Mouse (Mus musculus): ENCODE results near the gene Actn4. TPM values are rescaled to one million over a fixed set of nuclear protein-coding genes. Genes with fewer than 3 reads are reported as not detected.
A peak's percentile ranks its signal among the peaks of the same experiment; 100 is the strongest.

Actn4 gene
- polyA plus RNA-seq, 1 experiment: 314 TPM

GRCm38 (mm10) chr7:28990766-28991273 is 28.7 kb upstream of the Actn4 start:
- H3K4me1 ChIP-seq (ENCODE audit: control insufficient read depth, insufficient read depth, low read length): no peaks in the 10 kb centered on the region
- no peak for TF ChIP-seq CTCF (IDR thresholded peaks at IDR 0.05; ENCODE audit: insufficient read depth, low read length)
- TF ChIP-seq POLR2A (IDR thresholded peaks at IDR 0.05; ENCODE audit: borderline replicate concordance, extremely low read depth, low read depth, low read length): no peak
- WGBS: 64% methylated on average over 14 of the region's 14 CpGs

GRCm38 (mm10) chr7:28985207-28985606 is 23.1 kb upstream of the Actn4 start:
- Histone ChIP-seq H3K4me3 (replicated peaks; ENCODE audit: extremely low read depth, low read depth, low read length) (no peak overlapping the region), H3K4me1 (ENCODE audit: control insufficient read depth, insufficient read depth, low read length) (peaks cover 7% of the 10 kb centered on the region)
- TF ChIP-seq POLR2A (IDR thresholded peaks at IDR 0.05; ENCODE audit: borderline replicate concordance, extremely low read depth, low read depth, low read length): no peak
- TF ChIP-seq CTCF (IDR thresholded peaks at IDR 0.05; ENCODE audit: insufficient read depth, low read length): no peak
- WGBS: 63% methylated on average over 7 of the region's 7 CpGs
- DNase-seq: no peak

More at GRCm38 (mm10) chr7:28990766-28991273, 28.7 kb upstream of the Actn4 start:
- H3K4me3 ChIP-seq (replicated peaks; ENCODE audit: extremely low read depth, low read depth, low read length): no peak overlapping the region
- no peak for DNase-seq

- DNase-seq: no peak
- TF ChIP-seq POLR2A (IDR thresholded peaks at IDR 0.05; ENCODE audit: borderline replicate concordance, extremely low read depth, low read depth, low read length): no peak
- TF ChIP-seq CTCF (IDR thresholded peaks at IDR 0.05; ENCODE audit: insufficient read depth, low read length): no peak
- whole genome bisulfite sequencing: 91% methylated on average over 1 of the region's 1 CpGs
- Histone ChIP-seq H3K4me1 (ENCODE audit: control insufficient read depth, insufficient read depth, low read length) (peaks cover 7% of the 10 kb centered on the region), H3K4me3 (replicated peaks; ENCODE audit: extremely low read depth, low read depth, low read length) (no peak overlapping the region)
Observed at GRCm38 (mm10) chr7:28984452-28984851, 22.3 kb upstream of the Actn4 start.

GRCm38 (mm10) chr7:28983849-28984248 is 21.7 kb upstream of the Actn4 start:
- DNase-seq: no peak
- no peak overlapping the region for H3K4me3 ChIP-seq (replicated peaks; ENCODE audit: extremely low read depth, low read depth, low read length)
- peaks cover 7% of the 10 kb centered on the region for H3K4me1 ChIP-seq (ENCODE audit: control insufficient read depth, insufficient read depth, low read length)
- WGBS: 75% methylated on average over 4 of the region's 4 CpGs
- TF ChIP-seq POLR2A (IDR thresholded peaks at IDR 0.05; ENCODE audit: borderline replicate concordance, extremely low read depth, low read depth, low read length) (no peak), CTCF (IDR thresholded peaks at IDR 0.05; ENCODE audit: insufficient read depth, low read length) (no peak)

- DNase-seq: no peak
- Histone ChIP-seq H3K4me1 (ENCODE audit: control insufficient read depth, insufficient read depth, low read length) (peaks cover 7% of the 10 kb centered on the region), H3K4me3 (replicated peaks; ENCODE audit: extremely low read depth, low read depth, low read length) (peak overlapping the region; percentile 45)
- WGBS: 65% methylated on average over 11 of the region's 11 CpGs
- no peak for TF ChIP-seq CTCF (IDR thresholded peaks at IDR 0.05; ENCODE audit: insufficient read depth, low read length)
- no peak for TF ChIP-seq POLR2A (IDR thresholded peaks at IDR 0.05; ENCODE audit: borderline replicate concordance, extremely low read depth, low read depth, low read length)
Observed at GRCm38 (mm10) chr7:28983141-28983564, 21.0 kb upstream of the Actn4 start.

- TF ChIP-seq CTCF (IDR thresholded peaks at IDR 0.05; ENCODE audit: insufficient read depth, low read length) (no peak), POLR2A (IDR thresholded peaks at IDR 0.05; ENCODE audit: borderline replicate concordance, extremely low read depth, low read depth, low read length) (no peak; the same call in 1 of the 2 replicates)
- DNase-seq: peak; percentile 15
- WGBS: 11% methylated on average over 19 of the region's 19 CpGs
- peak overlapping the region; percentile 70 for H3K4me3 ChIP-seq (replicated peaks; ENCODE audit: extremely low read depth, low read depth, low read length)
- H3K4me1 ChIP-seq (ENCODE audit: control insufficient read depth, insufficient read depth, low read length): peaks cover 7% of the 10 kb centered on the region
Observed at GRCm38 (mm10) chr7:28982274-28983013, 20.3 kb upstream of the Actn4 start.

GRCm38 (mm10) chr7:28981651-28982273 is 19.6 kb upstream of the Actn4 start, which contains the start of the genes Eif3k and Map4k1:
Eif3k (minus strand) TSS chr7:28981864.
Map4k1 (plus strand) TSS chr7:28982050.
- Histone ChIP-seq H3K4me1 (ENCODE audit: control insufficient read depth, insufficient read depth, low read length) (peaks cover 7% of the 10 kb centered on the region), H3K4me3 (replicated peaks; ENCODE audit: extremely low read depth, low read depth, low read length) (peak within 1 kb of the TSS; percentile 96)
- peak; percentile 90 for DNase-seq
- TF ChIP-seq CTCF (IDR thresholded peaks at IDR 0.05; ENCODE audit: insufficient read depth, low read length) (no peak), POLR2A (IDR thresholded peaks at IDR 0.05; ENCODE audit: borderline replicate concordance, extremely low read depth, low read depth, low read length) (peak; percentile 93; the same call in 1 of the 2 replicates)
- under 1% methylated on average over 36 of the region's 36 CpGs for WGBS

GRCm38 (mm10) chr7:28977556-28977955 is 15.4 kb upstream of the Actn4 start:
- WGBS: 80% methylated on average over 9 of the region's 9 CpGs
- no peak for TF ChIP-seq CTCF (IDR thresholded peaks at IDR 0.05; ENCODE audit: insufficient read depth, low read length)
- TF ChIP-seq POLR2A (IDR thresholded peaks at IDR 0.05; ENCODE audit: borderline replicate concordance, extremely low read depth, low read depth, low read length): no peak
- Histone ChIP-seq H3K4me1 (ENCODE audit: control insufficient read depth, insufficient read depth, low read length) (peaks cover 8% of the 10 kb centered on the region), H3K4me3 (replicated peaks; ENCODE audit: extremely low read depth, low read depth, low read length) (no peak overlapping the region)
- DNase-seq: no peak

GRCm38 (mm10) chr7:28973025-28973424 is 10.9 kb upstream of the Actn4 start:
- TF ChIP-seq POLR2A (IDR thresholded peaks at IDR 0.05; ENCODE audit: borderline replicate concordance, extremely low read depth, low read depth, low read length) (no peak), CTCF (IDR thresholded peaks at IDR 0.05; ENCODE audit: insufficient read depth, low read length) (0 out of 2 replicates have a peak, but pooled peaks have one; percentile 13)
- WGBS: 78% methylated on average over 8 of the region's 8 CpGs
- DNase-seq: no peak

More at GRCm38 (mm10) chr7:28973025-28973424, 10.9 kb upstream of the Actn4 start:
- H3K4me1 ChIP-seq (ENCODE audit: control insufficient read depth, insufficient read depth, low read length): peaks cover 16% of the 10 kb centered on the region
- no peak overlapping the region for H3K4me3 ChIP-seq (replicated peaks; ENCODE audit: extremely low read depth, low read depth, low read length)
